Mouse (Mus musculus): Measurements from ENCODE around the gene Phactr1. TPM values are rescaled to one million over a fixed set of nuclear protein-coding genes. Genes with fewer than 3 reads are reported as not detected.
A peak's percentile ranks its signal among the peaks of the same experiment; 100 is the strongest.

The Phactr1 gene
- total RNA-seq, 2 experiments from 2014 or later, result 7.2 to 7.4 TPM

- intact Hi-C loops (cut with DNase I), result no loop called here
- no peak for DNase-seq
These were observed 77.4 kb downstream of the Phactr1 start for GRCm38 (mm10) chr13:42757654-42758400.

GRCm38 (mm10) chr13:42759170-42759569 is 78.7 kb downstream of the Phactr1 start:
- DNase-seq, result no peak
- intact Hi-C loops (cut with DNase I), result no loop called here

- no peak for DNase-seq
- intact Hi-C loops (cut with DNase I), result no loop called here
These were observed 80.6 kb downstream of the Phactr1 start for GRCm38 (mm10) chr13:42760907-42761544.

GRCm38 (mm10) chr13:42772314-42772713 is 91.9 kb downstream of the Phactr1 start:
- DNase-seq, result no peak
- intact Hi-C loops (cut with DNase I), result no loop called here

GRCm38 (mm10) chr13:42774040-42774439 is 93.6 kb downstream of the Phactr1 start:
- no peak for DNase-seq
- intact Hi-C loops (cut with DNase I), result no loop called here

- intact Hi-C loops (cut with DNase I), result no loop called here
These were observed 101.7 kb downstream of the Phactr1 start for GRCm38 (mm10) chr13:42782151-42782550.

GRCm38 (mm10) chr13:42789221-42789620 is 108.8 kb downstream of the Phactr1 start:
- intact Hi-C loops (cut with DNase I), result no loop called here

More at GRCm38 (mm10) chr13:42782151-42782550, 101.7 kb downstream of the Phactr1 start:
- no peak for DNase-seq

GRCm38 (mm10) chr13:42792279-42792678 is 111.9 kb downstream of the Phactr1 start:
- no peak for DNase-seq
- intact Hi-C loops (cut with DNase I), result loop anchor here (2.0 kb wide), 1 partner anchor 169 kb away; no protein-coding TSS in a partner anchor

More at GRCm38 (mm10) chr13:42789221-42789620, 108.8 kb downstream of the Phactr1 start:
- no peak for DNase-seq

GRCm38 (mm10) chr13:42800523-42800922 is 120.1 kb downstream of the Phactr1 start:
- intact Hi-C loops (cut with DNase I), result no loop called here
- DNase-seq, result no peak

- intact Hi-C loops (cut with DNase I), result no loop called here
- DNase-seq, result no peak
These were observed 123.9 kb downstream of the Phactr1 start for GRCm38 (mm10) chr13:42804314-42804713.

- no peak for DNase-seq
These were observed 132.3 kb downstream of the Phactr1 start for GRCm38 (mm10) chr13:42812762-42813161.

GRCm38 (mm10) chr13:42818378-42818777 is 138.0 kb downstream of the Phactr1 start:
- peak; percentile 70 to 75 for DNase-seq
- intact Hi-C loops (cut with DNase I), result no loop called here

More at GRCm38 (mm10) chr13:42812762-42813161, 132.3 kb downstream of the Phactr1 start:
- intact Hi-C loops (cut with DNase I), result no loop called here

- intact Hi-C loops (cut with DNase I), result loop anchor here (10.0 kb wide), 1 partner anchor 1176 kb away; no protein-coding TSS in a partner anchor
- no peak for DNase-seq
These were observed 140.1 kb downstream of the Phactr1 start for GRCm38 (mm10) chr13:42820513-42820912.

GRCm38 (mm10) chr13:42821426-42822106 is 141.1 kb downstream of the Phactr1 start:
- DNase-seq, result no peak
- intact Hi-C loops (cut with DNase I), result loop anchor here (2.0 to 10.0 kb wide), 2 partner anchors 199 to 1177 kb away; no protein-coding TSS in a partner anchor

- peak; percentile 82 to 93 for DNase-seq
- intact Hi-C loops (cut with DNase I), result loop anchor here (2.0 to 10.0 kb wide), 2 partner anchors 200 to 1178 kb away; no protein-coding TSS in a partner anchor
These were observed 142.1 kb downstream of the Phactr1 start for GRCm38 (mm10) chr13:42822545-42822944.

GRCm38 (mm10) chr13:42823875-42824274 is 143.5 kb downstream of the Phactr1 start:
- intact Hi-C loops (cut with DNase I), result loop anchor here (2.0 to 10.0 kb wide), 2 partner anchors 201 to 1179 kb away; no protein-coding TSS in a partner anchor
- DNase-seq, result no peak

- peak; percentile 48 to 56 for DNase-seq
- intact Hi-C loops (cut with DNase I), result loop anchor here (10.0 kb wide), 1 partner anchor 1182 kb away; no protein-coding TSS in a partner anchor
These were observed 146.2 kb downstream of the Phactr1 start for GRCm38 (mm10) chr13:42826602-42827001.

- DNase-seq, result peak; percentile 45 to 60
- intact Hi-C loops (cut with DNase I), result loop anchor here (10.0 kb wide), 1 partner anchor 1184 kb away; no protein-coding TSS in a partner anchor
These were observed 148.6 kb downstream of the Phactr1 start for GRCm38 (mm10) chr13:42828978-42829377.

- DNase-seq, result no peak
- intact Hi-C loops (cut with DNase I), result loop anchor here (2.0 to 5.0 kb wide), 2 partner anchors 52 to 259 kb away; no protein-coding TSS in a partner anchor
These were observed 155.0 kb downstream of the Phactr1 start for GRCm38 (mm10) chr13:42835441-42835840.

- intact Hi-C loops (cut with DNase I), result loop anchor here (5.0 kb wide), 1 partner anchor 48 kb away; no protein-coding TSS in a partner anchor
- DNase-seq, result no peak
These were observed 158.9 kb downstream of the Phactr1 start for GRCm38 (mm10) chr13:42839358-42839757.
